Mouse (Mus musculus) stomach, postnatal 0 days (tissue): ENCODE measurements around the gene Ankfn1.

Experiments
- CTCF ChIP-seq: IDR thresholded peaks from 2 replicates; pipeline ENCODE4 v1.5.1; 2016; ENCODE audit warnings: antibody characterized with exemption, low read depth, mild to moderate bottlenecking, moderate library complexity
- EP300 ChIP-seq: optimal IDR thresholded peaks from 2 replicates; pipeline ENCODE3; 2016; ENCODE audit warnings: antibody characterized with exemption

DNA sequence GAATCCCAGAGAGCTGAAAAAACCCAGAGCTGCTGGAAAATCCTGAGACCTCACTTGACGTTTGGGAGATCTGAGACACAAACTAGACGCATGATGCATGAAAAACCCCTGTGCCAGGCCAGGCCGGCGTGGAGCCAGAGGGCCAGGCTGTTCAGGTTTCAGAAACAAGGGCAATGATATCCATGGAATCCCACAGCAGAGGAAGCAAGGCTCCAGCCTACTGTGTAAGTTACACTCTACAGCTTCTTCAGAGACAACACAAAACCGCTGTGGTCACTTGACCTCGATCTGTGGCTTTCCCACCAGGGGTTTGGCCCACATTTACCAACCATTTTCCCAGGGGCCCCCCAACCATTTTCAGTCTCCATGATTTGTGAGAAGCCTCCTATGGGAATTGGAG is 171.1 kb downstream of the Ankfn1 start:
- no peak for TF ChIP-seq CTCF
- TF ChIP-seq EP300, result no peak
